Mouse (Mus musculus): ENCODE results near the gene Psmd2.

Gene Psmd2

GRCm38 (mm10) chr16:20702522-20702893, 51.1 kb downstream of the Psmd2 start:
- peak; percentile 90 for DNase-seq (ENCODE audit: low spot score)

GRCm38 (mm10) chr16:20703071-20703470, 51.6 kb downstream of the Psmd2 start:
- DNase-seq (ENCODE audit: low spot score): no peak

GRCm38 (mm10) chr16:20703699-20704400, 52.4 kb downstream of the Psmd2 start:
- no peak for DNase-seq (ENCODE audit: low spot score)

GRCm38 (mm10) chr16:20705786-20706185, 54.3 kb downstream of the Psmd2 start:
- DNase-seq (ENCODE audit: low spot score): no peak

GRCm38 (mm10) chr16:20706407-20707055, 55.1 kb downstream of the Psmd2 start:
- peak; percentile 79 for DNase-seq (ENCODE audit: low spot score)

- no peak for DNase-seq (ENCODE audit: low spot score)
Measured at GRCm38 (mm10) chr16:20708220-20708938, 56.9 kb downstream of the Psmd2 start.

- DNase-seq (ENCODE audit: low spot score): peak; percentile 65
Measured at GRCm38 (mm10) chr16:20708939-20709734, 57.7 kb downstream of the Psmd2 start.

GRCm38 (mm10) chr16:20710370-20710769, 58.9 kb downstream of the Psmd2 start:
- DNase-seq (ENCODE audit: low spot score): no peak

- DNase-seq (ENCODE audit: low spot score): no peak
Measured at GRCm38 (mm10) chr16:20710810-20711209, 59.4 kb downstream of the Psmd2 start.

GRCm38 (mm10) chr16:20712190-20712589, 60.7 kb downstream of the Psmd2 start:
- DNase-seq (ENCODE audit: low spot score): no peak

GRCm38 (mm10) chr16:20712889-20713288, 61.4 kb downstream of the Psmd2 start:
- DNase-seq (ENCODE audit: low spot score): no peak

All from testis, postnatal 10 days (tissue).